Comparison of ENCODE assay signal across 8 mouse cellular contexts in the genomic region with DNA sequence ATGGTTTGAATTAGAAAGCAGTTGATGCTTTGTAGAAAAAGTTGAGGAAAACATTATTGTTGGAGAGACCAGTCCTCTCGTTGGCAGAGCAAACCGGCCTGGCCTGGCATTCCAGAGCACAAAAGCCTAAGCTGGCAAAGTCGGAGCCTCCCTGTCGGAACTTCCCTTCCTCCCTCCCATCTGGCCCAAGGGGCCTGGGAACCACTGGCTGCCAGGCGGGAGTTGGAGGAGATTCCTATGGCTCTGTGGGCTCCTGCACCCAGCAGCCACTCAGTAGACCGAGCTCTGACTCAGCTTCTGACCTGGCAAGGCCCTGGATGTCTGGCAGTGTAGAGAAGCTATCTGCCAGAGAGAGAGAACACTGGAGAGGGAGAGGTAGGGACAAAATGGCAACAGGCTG. TPM values are rescaled to one million over a fixed set of nuclear protein-coding genes. Genes with fewer than 3 reads are reported as not detected.
DNase-seq lines count a peak whose midpoint lies in the region; ATAC-seq and TF ChIP-seq lines count a peak whose summit lies in the region.

No protein-coding gene starts in this region.

- DNase-seq in frontal cortex, postnatal 25 days (ENCODE audit: low spot score in 2 of 2): no peak
- DNase-seq in adrenal gland, postnatal 25 days: peak; percentile 54
- peak; percentile 69 for DNase-seq in gastrocnemius, postnatal 14 days
- DNase-seq in left cerebral cortex, postnatal 10 days (ENCODE audit: extremely low spot score in 1 of 2, low spot score in 2 of 2): peak; percentile 57 to 58
- DNase-seq in kidney, adult 2 months: no peak
- no peak for DNase-seq in kidney, postnatal 25 days
- no peak for DNase-seq in retina, embryonic 14.5 days (ENCODE audit: low spot score)

- WGBS in kidney, adult 2 months: 70% methylated on average over 6 of the region's 6 CpGs

- intact Hi-C loops in gastrocnemius, postnatal 14 days (cut with DNase I; ENCODE audit: low total_unique reads): no loop called here
- intact Hi-C loops in left cerebral cortex, postnatal 10 days (cut with DNase I): no loop called here

- no peak for TF ChIP-seq CTCF in kidney, adult 2 months (conservative IDR thresholded peaks at IDR 0.05; ENCODE audit: insufficient read depth, insufficient read length, low read depth, low read length)

- H3K27ac ChIP-seq in kidney, adult 2 months (ENCODE audit: insufficient read depth, low read depth, low read length): no peak overlapping the region

- H3K27me3 ChIP-seq in kidney, adult 2 months (replicated peaks; ENCODE audit: control insufficient read depth, insufficient read depth, low read length): no peaks in the 10 kb centered on the region

- peaks cover 10% of the 10 kb centered on the region; the same call in 1 of the 2 replicates for H3K4me1 ChIP-seq in kidney, adult 2 months (ENCODE audit: control insufficient read depth, insufficient read depth, low read length)

- no peak overlapping the region for H3K4me3 ChIP-seq in kidney, adult 2 months (ENCODE audit: insufficient read depth, low read depth, low read length)

- no peak for TF ChIP-seq POLR2A in kidney, adult 2 months (IDR thresholded peaks at IDR 0.05; ENCODE audit: low read depth, low read length)

- no peaks in the 10 kb centered on the region for H3K36me3 ChIP-seq in kidney, adult 2 months (ENCODE audit: control insufficient read depth, insufficient read depth, low read length)

- peak; percentile 41 for ATAC-seq in frontal cortex, adult (ENCODE audit: low TSS enrichment)

RNA-seq across cellular contexts. Expression of gene Lif, which starts 34.3 kb away (rescaled TPM):
- total RNA-seq in adrenal gland, postnatal 25 days (2021): 0.09 TPM in 1 of 2 replicates, not detected in the other
- total RNA-seq in gastrocnemius, postnatal 14 days (2021): under 1 TPM; 0.24 to 0.45 TPM
- total RNA-seq in left cerebral cortex, postnatal 10 days (2021): under 1 TPM in 1 of 2 experiments, not detected in 1; 0.09 TPM
- 0.56 and 0.67 TPM in 2 replicates for polyA plus RNA-seq in kidney, adult 2 months (2012; rRNA removed)

RNA-seq across cellular contexts. Expression of gene Osm, which starts 55.4 kb away (rescaled TPM):
- not detected in 2 replicates for total RNA-seq in adrenal gland, postnatal 25 days (2021)
- not detected for total RNA-seq in gastrocnemius, postnatal 14 days (2021)
- total RNA-seq in left cerebral cortex, postnatal 10 days (2021): not detected
- polyA plus RNA-seq in kidney, adult 2 months (2012; rRNA removed): 0.07 and 0.20 TPM in 2 replicates

Comparison
In these comparisons a context has a peak if more than half of its experiments do, and no peak if none do; other contexts are left out.
1. DNase-seq: peak in adrenal gland, postnatal 25 days (single experiment), gastrocnemius, postnatal 14 days (single experiment) and left cerebral cortex, postnatal 10 days (2 of 2); none in frontal cortex, postnatal 25 days (0 of 2), kidney, adult 2 months (single experiment), kidney, postnatal 25 days (0 of 2) and retina, embryonic 14.5 days (single experiment).